In the genomic region with DNA sequence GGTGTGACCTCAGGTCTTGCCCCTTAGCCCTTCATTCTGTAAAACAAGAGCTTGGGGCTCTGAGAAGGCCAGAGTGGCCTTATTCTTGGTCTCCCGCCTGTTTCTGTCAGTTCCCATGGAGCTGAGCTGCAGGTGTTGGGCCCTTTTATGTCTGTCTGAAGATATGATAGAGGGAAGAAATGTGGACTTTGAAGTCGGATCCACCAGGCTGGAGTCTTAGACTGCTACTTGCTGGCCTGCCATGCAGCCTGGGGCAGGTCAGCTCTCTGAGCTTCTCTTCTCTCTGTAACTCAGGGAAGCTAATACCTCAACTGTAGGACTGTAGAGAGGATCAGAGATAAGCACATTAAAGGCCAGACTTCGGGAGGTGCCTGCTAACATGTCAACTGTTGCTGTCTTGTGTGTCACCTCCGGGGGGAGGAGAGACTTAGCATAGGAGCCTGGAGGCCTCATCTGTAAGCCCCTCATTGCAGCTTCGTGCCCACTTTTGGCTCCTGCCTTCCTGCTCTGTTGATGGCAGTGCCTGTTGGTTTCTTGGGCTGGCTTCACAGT, we compare ENCODE assay signal across 10 mouse cellular contexts.
A peak's percentile ranks its signal among the peaks of the same experiment; 100 is the strongest.
DNase-seq lines count a peak whose midpoint lies in the region; ATAC-seq lines count a peak whose summit lies in the region.
"Had no signal": no experiment of that assay in that cellular context is flagged by ENCODE, and none has a peak within 500 bp of the region (broad histone marks: within the 10 kb centered on the region; RNA-seq: fewer than 3 reads in every experiment).

No protein-coding gene starts in this region.

- H3K4me1 ChIP-seq in liver, embryonic 11.5 days (replicated peaks; ENCODE audit: control insufficient read depth, insufficient read depth, low read length) = peaks cover 73% of the 10 kb centered on the region
- peaks cover 94% of the 10 kb centered on the region for H3K4me1 ChIP-seq in hindbrain, embryonic 13.5 days (replicated peaks)
- peaks cover 100% of the 10 kb centered on the region for H3K4me1 ChIP-seq in liver, embryonic 12.5 days
- H3K4me1 ChIP-seq in neural tube, embryonic 15.5 days = peaks cover 69% of the 10 kb centered on the region

- no peaks in the 10 kb centered on the region for H3K36me3 ChIP-seq in liver, embryonic 11.5 days (ENCODE audit: control insufficient read depth, insufficient read depth, low read length)
- no peaks in the 10 kb centered on the region for H3K36me3 ChIP-seq in hindbrain, embryonic 13.5 days
- peaks cover 16% of the 10 kb centered on the region for H3K36me3 ChIP-seq in liver, embryonic 12.5 days
- H3K36me3 ChIP-seq in neural tube, embryonic 15.5 days = no peaks in the 10 kb centered on the region

- no peak overlapping the region for H3K4me3 ChIP-seq in liver, embryonic 11.5 days (ENCODE audit: low read depth, low read length)
- no peak overlapping the region for H3K4me3 ChIP-seq in hindbrain, embryonic 13.5 days
- no peak overlapping the region for H3K4me3 ChIP-seq in liver, embryonic 12.5 days
- H3K4me3 ChIP-seq in neural tube, embryonic 15.5 days (replicated peaks) = no peak overlapping the region

- 46% methylated on average over 5 of the region's 5 CpGs for WGBS in liver, embryonic 11.5 days
- WGBS in hindbrain, embryonic 13.5 days = 71% methylated on average over 4 of the region's 5 CpGs
- WGBS in liver, embryonic 12.5 days (ENCODE audit: insufficient replicate concordance) = 41% methylated on average over 5 of the region's 5 CpGs
- 53% methylated on average over 5 of the region's 5 CpGs for WGBS in neural tube, embryonic 15.5 days

- no peaks in the 10 kb centered on the region for H3K9me3 ChIP-seq in liver, embryonic 11.5 days (ENCODE audit: control insufficient read depth, low read length)
- H3K9me3 ChIP-seq in hindbrain, embryonic 13.5 days = no peaks in the 10 kb centered on the region
- no peaks in the 10 kb centered on the region for H3K9me3 ChIP-seq in liver, embryonic 12.5 days (replicated peaks)
- H3K9me3 ChIP-seq in neural tube, embryonic 15.5 days (replicated peaks) = no peaks in the 10 kb centered on the region

- H3K27ac ChIP-seq in liver, embryonic 11.5 days (ENCODE audit: low read depth, low read length) = peak overlapping the region; percentile 68
- H3K27ac ChIP-seq in hindbrain, embryonic 13.5 days = peak overlapping the region; percentile 60
- peak overlapping the region; percentile 69 for H3K27ac ChIP-seq in liver, embryonic 12.5 days
- peak overlapping the region; percentile 68 for H3K27ac ChIP-seq in neural tube, embryonic 15.5 days (replicated peaks)

- H3K4me2 ChIP-seq in liver, embryonic 11.5 days = peak overlapping the region; percentile 34
- no peak overlapping the region for H3K4me2 ChIP-seq in hindbrain, embryonic 13.5 days
- peak overlapping the region; percentile 33 for H3K4me2 ChIP-seq in liver, embryonic 12.5 days
- no peak overlapping the region for H3K4me2 ChIP-seq in neural tube, embryonic 15.5 days

- H3K27me3 ChIP-seq in liver, embryonic 11.5 days (replicated peaks; ENCODE audit: control insufficient read depth, insufficient read depth, low read length) = no peaks in the 10 kb centered on the region
- no peaks in the 10 kb centered on the region for H3K27me3 ChIP-seq in hindbrain, embryonic 13.5 days
- H3K27me3 ChIP-seq in liver, embryonic 12.5 days (replicated peaks) = no peaks in the 10 kb centered on the region
- H3K27me3 ChIP-seq in neural tube, embryonic 15.5 days (replicated peaks) = no peaks in the 10 kb centered on the region

- DNase-seq in liver, embryonic 11.5 days (ENCODE audit: low spot score) = no peak
- DNase-seq in liver = no peak
- DNase-seq in left cerebral cortex, postnatal 4 days = no peak
- no peak for DNase-seq in lung, postnatal 25 days (ENCODE audit: low spot score)
- DNase-seq: adrenal gland, postnatal 10 days; cerebellum, postnatal 36 days; heart, postnatal 14 days had no signal

- H3K9ac ChIP-seq in liver, embryonic 11.5 days (ENCODE audit: low read depth, low read length) = peak overlapping the region; percentile 0
- 0 out of 2 replicates have a peak overlapping the region, but pooled peaks have one; percentile 1 for H3K9ac ChIP-seq in hindbrain, embryonic 13.5 days
- peak overlapping the region; percentile 43 for H3K9ac ChIP-seq in liver, embryonic 12.5 days
- no peak overlapping the region for H3K9ac ChIP-seq in neural tube, embryonic 15.5 days (replicated peaks)

- peak; percentile 74 for ATAC-seq in liver, embryonic 11.5 days (replicated peaks; ENCODE audit: low FRiP score)
- no peak for ATAC-seq in hindbrain, embryonic 13.5 days (ENCODE audit: low FRiP score)
- peak; percentile 74 for ATAC-seq in liver, embryonic 12.5 days
- ATAC-seq in neural tube, embryonic 15.5 days (ENCODE audit: low FRiP score) = no peak

- intact Hi-C loops in left cerebral cortex, postnatal 4 days (cut with DNase I) = no loop called here

Comparison
In these comparisons a context has a peak if more than half of its experiments do, and no peak if none do; other contexts are left out.
1. ATAC-seq: peak in liver, embryonic 11.5 days (single experiment) and liver, embryonic 12.5 days (single experiment); none in hindbrain, embryonic 13.5 days (single experiment) and neural tube, embryonic 15.5 days (single experiment).
2. H3K4me2 ChIP-seq: peak in liver, embryonic 11.5 days (single experiment) and liver, embryonic 12.5 days (single experiment); none in hindbrain, embryonic 13.5 days (single experiment) and neural tube, embryonic 15.5 days (single experiment).
3. Peak in every context shown above with its lines, with median percentiles within 50 percentile points of each other: H3K27ac ChIP-seq.